Mouse (Mus musculus): Measurements from ENCODE around the gene Kcnj12. TPM values are rescaled to one million over a fixed set of nuclear protein-coding genes. Genes with fewer than 3 reads are reported as not detected.

Kcnj12 gene
- total and polyA plus RNA-seq, 3 experiments: not detected

DNA sequence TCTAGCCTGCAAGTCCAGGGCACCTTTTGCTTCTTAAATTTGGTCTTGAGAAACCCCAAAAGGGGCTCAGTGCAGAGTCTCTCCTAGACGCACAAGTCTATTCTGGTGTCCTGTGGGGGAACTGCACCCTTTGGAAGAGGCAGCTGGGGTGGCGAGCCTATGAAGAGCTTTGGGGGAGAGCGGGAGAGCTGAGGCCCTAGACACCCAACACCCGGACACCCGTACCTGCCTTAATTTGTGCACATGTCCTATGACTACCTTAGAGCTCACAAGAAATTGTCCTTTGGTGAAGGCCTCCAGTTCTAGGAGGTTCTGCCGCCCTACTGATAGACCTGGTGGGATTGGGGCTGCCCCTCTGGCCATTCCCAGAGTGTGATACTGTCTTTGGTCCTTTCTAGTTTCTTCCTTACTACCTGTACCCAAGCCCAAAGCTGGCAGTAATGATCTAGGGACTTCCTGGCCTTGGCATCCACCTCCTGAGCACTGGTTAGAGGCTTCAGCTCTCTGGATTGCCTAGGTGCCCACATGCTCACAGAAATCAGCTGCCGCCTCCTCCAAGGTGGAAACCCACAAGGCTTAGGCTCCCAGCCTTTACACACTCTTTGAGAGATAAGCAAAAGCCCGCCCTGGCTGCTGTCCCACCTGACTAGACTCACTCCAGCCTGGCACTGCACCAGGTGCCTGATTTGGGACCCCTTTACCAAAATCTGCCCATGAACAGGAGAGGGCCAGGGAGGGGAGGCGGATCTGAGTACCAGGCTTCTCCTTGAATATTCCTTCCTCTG is 1.2 kb downstream of the Kcnj12 start:
- Histone ChIP-seq H3K27me3 (ENCODE audit: insufficient read depth, low read length) (peaks cover 15% of the 10 kb centered on the region), H3K4me3 (ENCODE audit: low read depth, low read length) (no peak overlapping the region), H3K4me1 (ENCODE audit: insufficient read depth, low read depth, low read length) (no peaks in the 10 kb centered on the region), H3K9me3 (replicated peaks) (no peaks in the 10 kb centered on the region), H3K36me3 (replicated peaks) (no peaks in the 10 kb centered on the region)
- no peak for DNase-seq (ENCODE audit: low spot score)
- TF ChIP-seq POLR2AphosphoS5 (IDR thresholded peaks at IDR 0.05; ENCODE audit: insufficient replicate concordance, low read depth, low read length) (no peak), GATA1 (IDR thresholded peaks at IDR 0.05; ENCODE audit: borderline replicate concordance, low read length) (no peak), TAL1 (conservative IDR thresholded peaks at IDR 0.05; ENCODE audit: low read depth, low read length) (no peak), GATA2 (IDR thresholded peaks at IDR 0.05; ENCODE audit: borderline replicate concordance, low read depth, low read length) (no peak), CTCF (IDR thresholded peaks at IDR 0.05; ENCODE audit: low read depth, low read length) (no peak)
- ATAC-seq (ENCODE audit: extremely low read depth, insufficient number of reproducible peaks, low FRiP score, poor library complexity, severe bottlenecking): no peak

DNA sequence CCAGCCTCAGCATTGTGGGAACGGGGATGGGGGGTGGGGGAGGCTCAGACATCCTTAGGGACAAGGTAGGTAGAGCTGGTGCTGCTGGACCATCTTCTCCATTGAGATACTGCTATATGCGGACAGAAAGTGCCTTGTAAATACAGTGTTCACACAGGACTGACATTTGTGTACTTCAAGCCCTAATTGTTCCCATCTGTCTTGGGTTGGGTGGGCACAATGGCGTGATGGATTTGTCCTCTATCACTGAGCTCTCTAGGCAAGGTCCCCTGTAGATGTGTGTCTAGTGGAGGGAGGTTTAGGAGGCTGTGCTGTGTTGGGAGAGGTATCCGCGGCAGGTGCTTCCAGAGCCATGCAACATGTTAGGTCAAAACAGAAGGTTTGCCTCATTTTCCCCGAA is 2.0 kb downstream of the Kcnj12 start:
- Histone ChIP-seq H3K36me3 (replicated peaks) (no peaks in the 10 kb centered on the region), H3K4me3 (ENCODE audit: low read depth, low read length) (no peak overlapping the region), H3K4me1 (ENCODE audit: insufficient read depth, low read depth, low read length) (no peaks in the 10 kb centered on the region), H3K27me3 (ENCODE audit: insufficient read depth, low read length) (peaks cover 15% of the 10 kb centered on the region), H3K9me3 (replicated peaks) (no peaks in the 10 kb centered on the region)
- TF ChIP-seq CTCF (IDR thresholded peaks at IDR 0.05; ENCODE audit: low read depth, low read length): no peak
- no peak for TF ChIP-seq POLR2AphosphoS5 (IDR thresholded peaks at IDR 0.05; ENCODE audit: insufficient replicate concordance, low read depth, low read length)
- no peak for TF ChIP-seq GATA2 (IDR thresholded peaks at IDR 0.05; ENCODE audit: borderline replicate concordance, low read depth, low read length)
- no peak for TF ChIP-seq TAL1 (conservative IDR thresholded peaks at IDR 0.05; ENCODE audit: low read depth, low read length)
- no peak for TF ChIP-seq GATA1 (IDR thresholded peaks at IDR 0.05; ENCODE audit: borderline replicate concordance, low read length)
- ATAC-seq (ENCODE audit: extremely low read depth, insufficient number of reproducible peaks, low FRiP score, poor library complexity, severe bottlenecking): no peak
- no peak for DNase-seq (ENCODE audit: low spot score)

DNA sequence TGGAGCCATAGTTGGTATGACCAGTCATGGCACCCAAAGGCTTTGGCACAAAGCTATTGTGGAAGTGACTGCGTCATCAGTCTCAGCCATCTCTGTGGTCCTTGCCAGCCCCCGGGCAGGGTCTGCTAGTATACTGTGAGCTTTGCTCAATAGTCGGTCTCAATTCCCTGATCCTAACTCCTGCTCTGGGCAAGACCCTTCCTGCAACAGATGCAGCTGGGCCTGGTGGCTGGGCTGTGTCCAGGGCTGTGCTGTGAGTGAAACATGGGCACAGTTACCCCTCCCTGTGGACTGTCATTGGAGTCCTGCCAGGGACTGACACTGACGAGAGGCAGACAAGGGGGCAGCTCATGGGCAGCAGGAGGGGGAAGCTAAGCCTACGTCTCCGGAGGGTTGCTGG is 2.6 kb downstream of the Kcnj12 start:
- TF ChIP-seq GATA2 (IDR thresholded peaks at IDR 0.05; ENCODE audit: borderline replicate concordance, low read depth, low read length) (no peak), GATA1 (IDR thresholded peaks at IDR 0.05; ENCODE audit: borderline replicate concordance, low read length) (no peak), CTCF (IDR thresholded peaks at IDR 0.05; ENCODE audit: low read depth, low read length) (no peak), POLR2AphosphoS5 (IDR thresholded peaks at IDR 0.05; ENCODE audit: insufficient replicate concordance, low read depth, low read length) (no peak), TAL1 (conservative IDR thresholded peaks at IDR 0.05; ENCODE audit: low read depth, low read length) (no peak)
- Histone ChIP-seq H3K36me3 (replicated peaks) (no peaks in the 10 kb centered on the region), H3K9me3 (replicated peaks) (no peaks in the 10 kb centered on the region), H3K4me1 (ENCODE audit: insufficient read depth, low read depth, low read length) (no peaks in the 10 kb centered on the region), H3K4me3 (ENCODE audit: low read depth, low read length) (no peak overlapping the region), H3K27me3 (ENCODE audit: insufficient read depth, low read length) (peaks cover 15% of the 10 kb centered on the region)
- ATAC-seq (ENCODE audit: extremely low read depth, insufficient number of reproducible peaks, low FRiP score, poor library complexity, severe bottlenecking) (no peak), DNase-seq (ENCODE audit: low spot score) (no peak)

DNA sequence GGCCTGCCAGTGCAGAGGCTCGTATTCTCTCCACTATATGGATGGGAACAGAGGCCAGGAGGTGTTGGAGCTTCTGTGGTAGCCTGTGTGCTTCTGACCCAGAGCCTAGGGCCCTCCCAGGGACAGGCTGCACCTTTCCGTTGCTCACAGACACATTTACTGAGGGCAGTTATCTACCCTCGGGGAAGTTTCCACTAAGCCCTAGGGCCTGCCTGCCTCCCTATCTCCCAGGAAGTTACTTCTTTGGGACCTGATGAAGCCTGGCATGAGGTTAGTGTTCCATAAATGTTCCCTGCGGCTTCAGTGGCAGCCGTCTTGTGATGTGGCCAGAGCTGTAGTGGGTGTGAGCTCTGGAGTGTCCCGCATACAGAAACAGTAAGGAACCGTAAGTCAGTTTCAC is 3.2 kb downstream of the Kcnj12 start:
- H3K4me3 ChIP-seq (ENCODE audit: low read depth, low read length): no peak overlapping the region
- ATAC-seq (ENCODE audit: extremely low read depth, insufficient number of reproducible peaks, low FRiP score, poor library complexity, severe bottlenecking) (no peak), DNase-seq (ENCODE audit: low spot score) (no peak)
- no peaks in the 10 kb centered on the region for H3K36me3 ChIP-seq (replicated peaks)
- no peak for TF ChIP-seq GATA2 (IDR thresholded peaks at IDR 0.05; ENCODE audit: borderline replicate concordance, low read depth, low read length)
- TF ChIP-seq POLR2AphosphoS5 (IDR thresholded peaks at IDR 0.05; ENCODE audit: insufficient replicate concordance, low read depth, low read length): no peak
- TF ChIP-seq TAL1 (conservative IDR thresholded peaks at IDR 0.05; ENCODE audit: low read depth, low read length): no peak
- no peak for TF ChIP-seq CTCF (IDR thresholded peaks at IDR 0.05; ENCODE audit: low read depth, low read length)
- TF ChIP-seq GATA1 (IDR thresholded peaks at IDR 0.05; ENCODE audit: borderline replicate concordance, low read length): no peak
- H3K27me3 ChIP-seq (ENCODE audit: insufficient read depth, low read length): peaks cover 15% of the 10 kb centered on the region
- no peaks in the 10 kb centered on the region for H3K4me1 ChIP-seq (ENCODE audit: insufficient read depth, low read depth, low read length)
- no peaks in the 10 kb centered on the region for H3K9me3 ChIP-seq (replicated peaks)

DNA sequence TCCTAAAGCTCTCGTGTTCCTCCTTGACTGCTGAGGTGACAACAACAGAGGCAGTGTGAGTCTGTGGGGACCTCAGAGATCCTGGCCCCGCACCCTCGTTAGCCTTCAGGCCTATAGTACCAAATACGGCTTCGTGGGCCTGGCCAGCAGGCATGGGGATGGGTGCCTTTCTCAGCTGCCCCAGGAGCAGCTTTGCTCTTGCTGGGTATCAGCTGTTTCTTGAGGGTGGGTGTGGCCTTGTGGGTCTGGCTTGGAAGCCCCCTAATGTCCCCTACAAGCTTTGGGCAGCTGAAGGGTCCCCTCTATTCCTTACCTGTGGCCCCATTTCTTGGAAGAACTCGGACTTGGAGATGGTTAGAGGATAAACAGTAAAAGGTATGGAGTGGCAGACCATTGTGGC is 4.0 kb downstream of the Kcnj12 start:
- Histone ChIP-seq H3K36me3 (replicated peaks) (no peaks in the 10 kb centered on the region), H3K9me3 (replicated peaks) (no peaks in the 10 kb centered on the region), H3K27me3 (ENCODE audit: insufficient read depth, low read length) (peaks cover 11% of the 10 kb centered on the region), H3K4me3 (ENCODE audit: low read depth, low read length) (no peak overlapping the region), H3K4me1 (ENCODE audit: insufficient read depth, low read depth, low read length) (no peaks in the 10 kb centered on the region)
- TF ChIP-seq GATA2 (IDR thresholded peaks at IDR 0.05; ENCODE audit: borderline replicate concordance, low read depth, low read length): no peak
- no peak for TF ChIP-seq TAL1 (conservative IDR thresholded peaks at IDR 0.05; ENCODE audit: low read depth, low read length)
- TF ChIP-seq POLR2AphosphoS5 (IDR thresholded peaks at IDR 0.05; ENCODE audit: insufficient replicate concordance, low read depth, low read length): no peak
- TF ChIP-seq GATA1 (IDR thresholded peaks at IDR 0.05; ENCODE audit: borderline replicate concordance, low read length): no peak
- no peak for TF ChIP-seq CTCF (IDR thresholded peaks at IDR 0.05; ENCODE audit: low read depth, low read length)
- ATAC-seq (ENCODE audit: extremely low read depth, insufficient number of reproducible peaks, low FRiP score, poor library complexity, severe bottlenecking) (no peak), DNase-seq (ENCODE audit: low spot score) (no peak)

DNA sequence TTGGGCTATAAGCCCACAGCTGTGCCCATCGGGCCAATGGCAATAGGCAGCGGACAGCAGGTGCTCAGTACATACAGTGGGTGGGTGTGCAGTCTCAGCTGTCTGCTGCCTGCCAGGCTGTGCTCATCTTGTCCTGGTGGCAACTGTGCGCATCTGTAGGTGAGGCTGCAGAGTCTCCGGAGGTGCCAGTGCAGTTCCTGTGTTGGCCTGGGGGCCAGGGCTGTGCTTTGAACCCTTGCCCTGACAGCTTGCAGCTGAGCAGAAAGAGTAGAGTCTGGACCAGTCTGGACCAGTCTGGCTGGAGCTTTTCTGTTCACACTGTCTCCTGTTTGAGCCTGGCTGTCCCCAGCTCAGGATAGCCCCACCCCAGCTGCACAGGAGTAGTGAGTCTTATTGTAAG is 4.8 kb downstream of the Kcnj12 start:
- no peaks in the 10 kb centered on the region for H3K36me3 ChIP-seq (replicated peaks)
- ATAC-seq (ENCODE audit: extremely low read depth, insufficient number of reproducible peaks, low FRiP score, poor library complexity, severe bottlenecking) (no peak), DNase-seq (ENCODE audit: low spot score) (no peak)
- TF ChIP-seq GATA1 (IDR thresholded peaks at IDR 0.05; ENCODE audit: borderline replicate concordance, low read length) (no peak), CTCF (IDR thresholded peaks at IDR 0.05; ENCODE audit: low read depth, low read length) (no peak), POLR2AphosphoS5 (IDR thresholded peaks at IDR 0.05; ENCODE audit: insufficient replicate concordance, low read depth, low read length) (no peak), GATA2 (IDR thresholded peaks at IDR 0.05; ENCODE audit: borderline replicate concordance, low read depth, low read length) (no peak), TAL1 (conservative IDR thresholded peaks at IDR 0.05; ENCODE audit: low read depth, low read length) (no peak)
- H3K4me1 ChIP-seq (ENCODE audit: insufficient read depth, low read depth, low read length): no peaks in the 10 kb centered on the region
- H3K27me3 ChIP-seq (ENCODE audit: insufficient read depth, low read length): peaks cover 6% of the 10 kb centered on the region; the same call in 1 of the 2 replicates
- no peaks in the 10 kb centered on the region for H3K9me3 ChIP-seq (replicated peaks)
- H3K4me3 ChIP-seq (ENCODE audit: low read depth, low read length): no peak overlapping the region

Measured in G1E (cell line).